Mouse (Mus musculus) splenic B cell, adult 2 months (primary cell): ENCODE measurements around the gene Nfkbil1.

Source experiments
- DNase-seq: peaks from one replicate; pipeline ENCODE4 v3.0.0-alpha.2; 2011; ENCODE audit warnings: low read depth, low spot score
- H3K27me3 ChIP-seq: 2 replicates; pipeline ENCODE4 v1.6.1; 2012; ENCODE audit warnings: mild to moderate bottlenecking, low read length, moderate library complexity, mixed read lengths; ENCODE audit not compliant: control insufficient read depth, poor library complexity, insufficient read depth, severe bottlenecking
- H3K36me3 ChIP-seq: 2 replicates; pipeline ENCODE4 v1.6.1; 2012; ENCODE audit warnings: mild to moderate bottlenecking, low read length, moderate library complexity, mixed read lengths; ENCODE audit not compliant: control insufficient read depth, poor library complexity, insufficient read depth, severe bottlenecking

The Nfkbil1 gene

GRCm38 (mm10) chr17:35209785-35210535 is 25.6 kb downstream of the Nfkbil1 start:
- Histone ChIP-seq H3K36me3 (no peaks in the 10 kb centered on the region), H3K27me3 (no peaks in the 10 kb centered on the region)
- peak; percentile 89 for DNase-seq

DNA sequence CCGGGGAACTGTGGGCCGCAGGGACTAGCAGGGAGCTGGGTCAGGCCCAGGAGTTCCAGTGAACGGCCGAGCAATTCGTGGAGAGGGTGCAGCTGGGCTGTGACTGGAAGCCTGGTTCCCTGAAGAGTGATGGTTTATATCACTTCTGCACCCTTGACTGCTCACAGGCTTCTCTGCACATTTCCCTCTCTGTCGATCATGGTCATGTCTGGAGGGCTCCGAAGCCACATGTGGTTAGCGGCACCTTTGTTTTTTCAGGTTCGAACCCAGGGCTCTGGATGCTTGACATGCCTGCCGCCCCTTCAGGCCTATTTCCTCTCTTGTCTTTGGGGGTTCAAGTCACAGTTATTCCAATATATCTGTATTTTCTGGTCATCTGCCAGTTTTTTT is 30.2 kb downstream of the Nfkbil1 start:
- Histone ChIP-seq H3K27me3 (no peaks in the 10 kb centered on the region), H3K36me3 (no peaks in the 10 kb centered on the region)
- peak; percentile 58 for DNase-seq

- Histone ChIP-seq H3K36me3 (peaks cover 4% of the 10 kb centered on the region; the same call in 1 of the 2 replicates), H3K27me3 (no peaks in the 10 kb centered on the region)
- DNase-seq = peak; percentile 82
Measured at GRCm38 (mm10) chr17:35204494-35205379, 30.9 kb downstream of the Nfkbil1 start, which contains the start of gene Lta. Gene Lta, minus strand, starts transcription at chr17:35205351.

GRCm38 (mm10) chr17:35202442-35202841 is 33.1 kb downstream of the Nfkbil1 start:
- Histone ChIP-seq H3K36me3 (peaks cover 10% of the 10 kb centered on the region; the same call in 1 of the 2 replicates), H3K27me3 (no peaks in the 10 kb centered on the region)
- no peak for DNase-seq

- peaks cover 10% of the 10 kb centered on the region; the same call in 1 of the 2 replicates for H3K36me3 ChIP-seq
- DNase-seq = peak; percentile 80
- H3K27me3 ChIP-seq = no peaks in the 10 kb centered on the region
Measured at GRCm38 (mm10) chr17:35201787-35202186, 33.8 kb downstream of the Nfkbil1 start, which contains the start of gene Tnf. Gene Tnf, minus strand, starts transcription at chr17:35202007.

GRCm38 (mm10) chr17:35201128-35201527 is 34.5 kb downstream of the Nfkbil1 start:
- peaks cover 13% of the 10 kb centered on the region; the same call in 1 of the 2 replicates for H3K36me3 ChIP-seq
- H3K27me3 ChIP-seq = no peaks in the 10 kb centered on the region
- DNase-seq = peak; percentile 63

DNA sequence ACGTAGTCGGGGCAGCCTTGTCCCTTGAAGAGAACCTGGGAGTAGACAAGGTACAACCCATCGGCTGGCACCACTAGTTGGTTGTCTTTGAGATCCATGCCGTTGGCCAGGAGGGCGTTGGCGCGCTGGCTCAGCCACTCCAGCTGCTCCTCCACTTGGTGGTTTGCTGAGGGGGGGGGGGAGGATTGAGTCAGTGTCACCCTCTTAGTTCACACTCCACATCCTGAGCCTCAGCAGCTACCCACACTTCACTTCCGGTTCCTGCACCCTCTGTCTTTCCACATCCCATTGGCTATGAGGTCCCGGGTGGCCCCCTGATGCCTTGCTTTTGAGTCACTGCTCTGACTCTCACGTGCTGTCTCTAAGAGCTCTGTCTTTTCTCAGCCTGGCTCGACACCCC is 35.2 kb downstream of the Nfkbil1 start:
- Histone ChIP-seq H3K27me3 (no peaks in the 10 kb centered on the region), H3K36me3 (peaks cover 19% of the 10 kb centered on the region)
- DNase-seq = peak; percentile 86

- Histone ChIP-seq H3K27me3 (no peaks in the 10 kb centered on the region), H3K36me3 (peaks cover 23% of the 10 kb centered on the region)
- DNase-seq = no peak
Measured at GRCm38 (mm10) chr17:35198946-35199345, 36.6 kb downstream of the Nfkbil1 start.

DNA sequence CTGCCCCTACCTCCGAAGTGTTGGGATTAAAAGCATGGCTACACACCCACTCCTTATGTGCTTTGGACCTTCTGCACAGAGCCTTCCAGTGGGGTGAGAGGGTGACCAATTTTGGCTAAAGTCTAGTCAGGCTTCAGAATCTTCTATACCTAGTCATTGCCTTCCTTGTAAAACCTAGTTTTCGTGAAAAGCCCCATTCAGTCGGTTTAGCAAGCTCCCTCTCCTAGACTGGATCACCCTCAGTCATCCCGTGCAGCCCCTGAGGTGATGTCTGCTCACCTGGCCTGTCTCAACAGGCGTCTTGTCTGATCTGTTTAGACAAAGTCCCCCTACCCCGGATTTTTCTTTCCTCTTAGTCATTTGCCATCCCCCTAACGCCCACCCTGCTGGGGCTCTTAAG is 37.6 kb downstream of the Nfkbil1 start:
- peaks cover 23% of the 10 kb centered on the region for H3K36me3 ChIP-seq
- no peak for DNase-seq

DNA sequence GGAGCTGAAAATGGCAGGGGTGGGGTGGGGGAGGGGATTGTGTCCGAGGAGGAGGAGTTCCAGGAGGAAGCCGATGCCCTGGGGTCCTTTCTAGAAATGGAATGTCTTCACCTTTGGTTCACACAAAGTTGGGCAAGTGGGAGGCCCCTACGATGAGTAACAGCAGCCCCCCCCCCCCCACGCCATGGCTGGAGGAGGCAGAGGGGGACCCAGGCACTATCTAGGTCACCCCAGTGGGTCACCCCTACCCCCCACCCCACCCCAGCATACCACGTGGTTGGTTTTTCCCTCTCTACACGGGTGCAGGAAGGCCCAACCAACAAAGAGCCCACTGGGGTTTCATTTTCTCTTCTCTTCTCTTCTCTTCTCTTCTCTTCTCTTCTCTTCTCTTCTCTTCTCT is 38.5 kb downstream of the Nfkbil1 start:
- H3K27me3 ChIP-seq = no peaks in the 10 kb centered on the region
- peak; percentile 63 for DNase-seq
- H3K36me3 ChIP-seq = peaks cover 23% of the 10 kb centered on the region

More for the DNA sequence above, 37.6 kb downstream of the Nfkbil1 start:
- no peaks in the 10 kb centered on the region for H3K27me3 ChIP-seq

DNA sequence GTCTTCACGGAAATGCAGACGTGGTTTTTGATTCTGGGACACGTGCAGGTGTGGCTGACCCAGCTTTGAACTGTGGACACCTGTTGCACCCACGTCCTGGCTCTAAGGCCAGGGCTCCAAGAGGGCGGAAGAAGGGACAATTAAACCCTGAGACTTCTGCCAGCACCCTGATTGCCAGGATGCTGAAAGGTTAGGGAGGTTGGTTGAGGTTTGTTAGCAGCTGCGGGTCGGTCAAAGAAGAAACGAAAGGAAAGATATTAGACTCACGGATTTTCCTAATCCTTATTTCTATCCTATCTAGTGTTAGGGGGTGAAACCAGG is 39.3 kb downstream of the Nfkbil1 start:
- no peak for DNase-seq
- peaks cover 23% of the 10 kb centered on the region for H3K36me3 ChIP-seq
- H3K27me3 ChIP-seq = no peaks in the 10 kb centered on the region

DNA sequence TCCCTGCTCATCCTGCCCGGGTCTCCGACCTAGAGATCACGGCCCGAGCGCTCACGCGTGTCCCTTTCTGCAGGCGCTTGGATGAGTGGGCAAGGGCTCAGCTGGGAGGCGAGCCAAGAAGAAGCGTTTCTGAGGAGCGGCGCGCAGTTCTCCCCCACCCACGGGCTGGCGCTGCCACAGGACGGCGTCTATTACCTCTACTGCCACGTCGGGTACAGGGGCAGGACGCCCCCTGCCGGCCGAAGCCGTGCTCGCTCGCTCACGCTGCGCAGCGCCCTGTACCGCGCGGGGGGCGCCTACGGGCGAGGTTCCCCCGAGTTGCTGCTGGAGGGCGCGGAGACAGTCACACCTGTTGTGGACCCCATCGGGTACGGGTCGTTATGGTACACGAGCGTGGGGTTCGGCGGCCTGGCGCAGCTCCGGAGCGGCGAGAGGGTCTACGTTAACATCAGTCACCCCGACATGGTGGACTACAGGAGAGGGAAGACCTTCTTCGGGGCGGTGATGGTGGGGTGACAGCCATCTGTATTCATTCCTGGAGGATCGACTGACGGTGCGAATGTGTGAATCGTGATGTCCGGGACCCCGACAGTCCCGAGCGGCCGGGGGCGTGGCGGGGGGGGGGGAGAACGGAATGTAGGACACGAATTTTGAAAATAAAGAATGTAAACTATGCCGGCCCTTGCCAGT is 39.8 kb downstream of the Nfkbil1 start:
- peak; percentile 93 for DNase-seq
- H3K27me3 ChIP-seq = no peaks in the 10 kb centered on the region
- H3K36me3 ChIP-seq = peaks cover 23% of the 10 kb centered on the region

- peaks cover 22% of the 10 kb centered on the region for H3K36me3 ChIP-seq
- H3K27me3 ChIP-seq = no peaks in the 10 kb centered on the region
- peak; percentile 46 for DNase-seq
Measured at GRCm38 (mm10) chr17:35194844-35195630, 40.6 kb downstream of the Nfkbil1 start.
